Mouse (Mus musculus): Measurements from ENCODE around the gene Gm8720. TPM values are rescaled to one million over a fixed set of nuclear protein-coding genes. Genes with fewer than 3 reads are reported as not detected.
"Not testable (repeated sequence)": the region's sequence is repeated elsewhere in the genome, so short reads cannot be mapped to it uniquely, and the experiment has no call there.

The Gm8720 gene
- total RNA-seq (2021), result not detected
- long read RNA-seq, experiment 1, result 0 reads
- long read RNA-seq, experiment 2, result 0 reads

DNA sequence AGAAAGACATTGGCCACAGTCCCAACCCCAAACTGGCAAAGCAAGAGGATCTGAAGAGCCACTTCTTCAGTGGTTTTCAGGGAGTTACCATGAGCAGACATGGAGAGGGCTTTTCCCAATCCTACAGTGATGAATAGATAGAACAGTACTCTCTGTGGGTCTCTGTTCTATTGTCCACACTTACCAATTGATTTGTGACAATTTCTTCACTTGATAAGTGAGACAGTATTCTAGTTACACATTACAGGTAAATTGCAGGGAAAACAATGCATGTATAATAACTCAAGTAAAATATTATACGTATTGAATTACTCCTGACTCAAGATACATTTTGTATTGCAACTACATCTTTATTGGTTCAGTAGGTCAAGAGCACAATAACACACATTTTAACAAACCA lies at the start of gene Gm8720:
TSS of gene Gm8720 (minus strand) at position 101 of the 400 bp plus-strand sequence.
- H3K4me3 ChIP-seq; DNase-seq (ENCODE audit: low spot score in 2 of 2); H3K27ac ChIP-seq: not testable (repeated sequence)

DNA sequence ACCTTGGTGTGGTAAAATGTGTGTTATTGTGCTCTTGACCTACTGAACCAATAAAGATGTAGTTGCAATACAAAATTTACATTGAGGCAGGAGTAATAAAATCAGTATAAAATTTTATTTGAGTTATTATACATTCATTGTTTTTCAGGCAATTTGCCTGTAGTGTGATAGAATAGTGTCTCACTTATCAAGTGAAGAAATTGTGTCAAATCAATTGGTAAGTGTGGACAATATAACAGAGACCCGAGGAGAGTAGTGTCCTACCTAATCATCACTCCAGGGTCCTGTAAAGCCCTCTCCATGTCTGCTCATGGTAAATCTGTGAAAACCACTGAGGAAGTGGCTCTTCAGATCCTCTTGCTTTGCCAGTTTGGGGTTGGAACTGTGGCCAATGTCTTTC lies 12.0 kb downstream of the Gm8720 start, which contains the start of gene Vmn1r163:
TSS of gene Vmn1r163 (plus strand) at position 301 of the 400 bp plus-strand sequence.
- H3K4me3 ChIP-seq; DNase-seq (ENCODE audit: low spot score in 2 of 2); H3K27ac ChIP-seq: not testable (repeated sequence)

DNA sequence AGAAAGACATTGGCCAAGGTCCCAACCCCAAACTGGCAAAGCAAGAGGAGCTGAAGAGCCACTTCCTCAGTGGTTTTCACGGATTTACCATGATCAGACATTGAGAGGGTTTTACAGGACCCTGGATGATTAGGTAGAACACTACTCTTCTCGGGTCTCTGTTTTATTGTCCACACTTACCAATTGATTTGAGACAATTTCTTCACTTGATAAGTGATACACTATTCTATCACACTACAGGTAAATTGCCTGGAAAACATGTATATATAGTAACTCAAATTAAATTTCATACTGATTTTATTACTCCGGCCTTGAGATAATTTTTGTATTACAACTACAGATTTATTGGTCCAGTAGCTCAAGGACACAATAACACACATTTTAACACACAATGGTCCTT lies 47.4 kb downstream of the Gm8720 start, which contains the start of gene Gm4216:
TSS of gene Gm4216 (minus strand) at position 101 of the 400 bp plus-strand sequence.
- not testable (repeated sequence) for H3K4me3 ChIP-seq; H3K27ac ChIP-seq; DNase-seq (ENCODE audit: low spot score in 2 of 2)

Other genes with a start within 250 kb of the Gm8720 start
- gene Vmn1r159, start 223.9 kb downstream of the Gm8720 start, total RNA-seq (2021), result not detected
- gene Vmn1r160, start 196.2 kb downstream of the Gm8720 start, total RNA-seq (2021), result not detected
- not detected for gene Gm4214, start 82.8 kb downstream of the Gm8720 start, total RNA-seq (2021)
- gene Gm4216, start 47.5 kb downstream of the Gm8720 start, total RNA-seq (2021), result not detected
- gene Vmn1r163, start 11.9 kb downstream of the Gm8720 start, total RNA-seq (2021), result not detected
- not detected for gene Gm10662, start 77.0 kb upstream of the Gm8720 start, total RNA-seq (2021)
- not detected for gene Vmn1r165, start 149.9 kb upstream of the Gm8720 start, total RNA-seq (2021)
- not detected for gene Vmn1r166, start 184.2 kb upstream of the Gm8720 start, total RNA-seq (2021)
- gene Gm6902, start 211.4 kb upstream of the Gm8720 start, total RNA-seq (2021), result not detected
- gene Nlrp4e, start 233.7 kb upstream of the Gm8720 start, total RNA-seq (2021), result not detected